Mouse (Mus musculus): ENCODE measurements around the gene Ciao1. TPM values are rescaled to one million over a fixed set of nuclear protein-coding genes. Genes with fewer than 3 reads are reported as not detected.

Gene Ciao1
- total and polyA plus RNA-seq, 3 experiments: 83.8 to 86.3 TPM; not detected in 1

DNA sequence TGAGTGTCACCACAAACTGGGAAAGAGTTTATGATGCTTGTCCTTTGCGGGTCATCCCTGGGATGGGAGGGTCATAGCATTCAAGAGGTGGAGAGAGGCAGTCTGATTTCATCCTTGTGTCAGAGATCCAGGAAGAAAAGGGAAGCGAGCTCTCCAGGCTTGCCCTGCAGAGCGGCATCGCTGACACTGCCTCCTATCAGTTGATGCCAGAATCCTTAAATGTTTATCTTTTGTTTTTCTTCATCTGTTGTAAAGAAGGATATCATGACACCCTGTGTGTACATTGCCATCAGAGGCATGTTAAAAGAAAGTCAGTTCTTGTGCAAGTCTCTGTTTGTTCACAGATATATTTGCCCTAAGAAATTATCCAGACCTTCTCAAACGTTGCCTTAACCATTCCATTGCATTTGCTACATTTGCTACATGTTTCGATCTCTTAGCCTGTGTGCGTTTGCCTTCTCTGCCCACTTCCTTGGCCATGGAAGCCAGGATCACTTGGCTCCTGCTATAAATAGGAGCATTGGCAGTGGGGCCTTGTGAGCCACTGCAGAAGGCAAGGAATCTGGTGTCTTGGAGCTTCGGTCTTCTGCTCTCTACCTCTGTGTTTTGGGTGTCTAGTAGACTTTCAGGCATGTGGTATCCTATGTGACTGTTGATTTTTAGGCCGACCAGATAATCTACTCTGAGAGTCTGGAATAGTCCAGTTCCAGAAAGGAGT lies 2.8 kb upstream of the Ciao1 start:
- H3K36me3 ChIP-seq (ENCODE audit: control insufficient read depth in 1 of 2, insufficient read depth in 2 of 2, low read length in 2 of 2): peaks cover 0 to 30% of the 10 kb centered on the region in 2 experiments; a peak in 2 of 4 replicates
- H3K4me3 ChIP-seq (ENCODE audit: control insufficient read depth in 1 of 2, insufficient read depth in 1 of 2, low read depth in 2 of 2, low read length in 2 of 2): no peak overlapping the region
- peak overlapping the region; percentile 16 for H3K9ac ChIP-seq (ENCODE audit: control insufficient read depth, low read depth, low read length, poor library complexity, severe bottlenecking)
- no peaks in the 10 kb centered on the region for H3K9me3 ChIP-seq (replicated peaks; ENCODE audit: insufficient read depth, low read length)
- no peaks in the 10 kb centered on the region for H3K27me3 ChIP-seq (ENCODE audit: control insufficient read depth in 1 of 2, insufficient read depth in 2 of 2, low read length in 2 of 2)
- peaks cover 22 to 26% of the 10 kb centered on the region in 2 experiments for H3K4me1 ChIP-seq (ENCODE audit: control insufficient read depth in 1 of 2, insufficient read depth in 2 of 2, low read length in 2 of 2)
- DNase-seq (ENCODE audit: low read depth, low spot score): peak; percentile 68
- H3K27ac ChIP-seq (ENCODE audit: control insufficient read depth, low read depth, low read length): peak overlapping the region; percentile 73
- peaks cover 22% of the 10 kb centered on the region for H3K79me2 ChIP-seq (ENCODE audit: control insufficient read depth, insufficient read depth, low read length, poor library complexity)
- peak; percentile 94 for TF ChIP-seq GATA1 (IDR thresholded peaks at IDR 0.05; ENCODE audit: low read depth, low read length)
- no peak for TF ChIP-seq MAX (IDR thresholded peaks at IDR 0.05; ENCODE audit: low read length)
- no peak for TF ChIP-seq CHD1 (IDR thresholded peaks at IDR 0.05; ENCODE audit: low read depth, low read length)
- TF ChIP-seq MEF2A (IDR thresholded peaks at IDR 0.05; ENCODE audit: extremely low read depth, insufficient replicate concordance, low read depth, low read length, poor library complexity, severe bottlenecking): no peak
- TF ChIP-seq POLR2AphosphoS2 (IDR thresholded peaks at IDR 0.05; ENCODE audit: low read length): no peak
- TF ChIP-seq CTCF (IDR thresholded peaks at IDR 0.05 in 2 of 3, conservative IDR thresholded peaks at IDR 0.05 in 1 of 3; ENCODE audit: control insufficient read depth in 1 of 3, insufficient read depth in 1 of 3, low read depth in 2 of 3, low read length in 3 of 3, poor library complexity in 1 of 3, severe bottlenecking in 1 of 3): no peak
- TF ChIP-seq MAFK (IDR thresholded peaks at IDR 0.05; ENCODE audit: borderline replicate concordance, low read depth, low read length): no peak
- no peak for TF ChIP-seq ZNF384 (IDR thresholded peaks at IDR 0.05; ENCODE audit: low read depth, low read length)
- no peak for TF ChIP-seq NRF1 (IDR thresholded peaks at IDR 0.05; ENCODE audit: insufficient read depth, low read depth, low read length, poor library complexity, severe bottlenecking)
- TF ChIP-seq KAT2A (conservative IDR thresholded peaks at IDR 0.05; ENCODE audit: low read depth, low read length): no peak
- TF ChIP-seq ZMIZ1 (IDR thresholded peaks at IDR 0.05; ENCODE audit: low read depth, low read length): no peak
- no peak for TF ChIP-seq SMC3 (IDR thresholded peaks at IDR 0.05; ENCODE audit: low read depth, low read length)
- no peak for TF ChIP-seq MYC (IDR thresholded peaks at IDR 0.05; ENCODE audit: low read depth, low read length)
- no peak for TF ChIP-seq GABPA (IDR thresholded peaks at IDR 0.05; ENCODE audit: low read depth, low read length)
- peak; percentile 88 for TF ChIP-seq TAL1 (IDR thresholded peaks at IDR 0.05; ENCODE audit: low read length)
- TF ChIP-seq SIN3A (IDR thresholded peaks at IDR 0.05; ENCODE audit: low read length): peak; percentile 79
- TF ChIP-seq MYB (IDR thresholded peaks at IDR 0.05; ENCODE audit: low read depth, low read length): no peak
- TF ChIP-seq USF2 (IDR thresholded peaks at IDR 0.05; ENCODE audit: borderline replicate concordance in 1 of 2, insufficient read depth in 1 of 2, low read depth in 1 of 2, low read length in 2 of 2): no peak
- TF ChIP-seq MXI1 (IDR thresholded peaks at IDR 0.05; ENCODE audit: low read depth, low read length): 0 out of 2 replicates have a peak, but pooled peaks have one; percentile 37
- peak; percentile 97 for TF ChIP-seq TCF12 (IDR thresholded peaks at IDR 0.05; ENCODE audit: low read depth, low read length)
- TF ChIP-seq ETS1 (IDR thresholded peaks at IDR 0.05; ENCODE audit: low read depth, low read length): peak; percentile 75
- no peak for TF ChIP-seq ELF1 (IDR thresholded peaks at IDR 0.05; ENCODE audit: low read depth, low read length)
- peak; percentile 89 to 91 for TF ChIP-seq EP300 (IDR thresholded peaks at IDR 0.05; ENCODE audit: low read depth in 1 of 2, low read length in 2 of 2)
- no peak for TF ChIP-seq RAD21 (IDR thresholded peaks at IDR 0.05; ENCODE audit: low read depth, low read length)
- no peak for TF ChIP-seq UBTF (IDR thresholded peaks at IDR 0.05; ENCODE audit: borderline replicate concordance, insufficient read depth, low read depth, low read length)
- no peak for TF ChIP-seq POLR2AphosphoS5 (IDR thresholded peaks at IDR 0.05; ENCODE audit: borderline replicate concordance, low read depth, low read length)
- TF ChIP-seq E2F4 (IDR thresholded peaks at IDR 0.05; ENCODE audit: borderline replicate concordance, low read depth, low read length): no peak
- no peak for TF ChIP-seq NELFE (IDR thresholded peaks at IDR 0.05; ENCODE audit: low read depth, low read length)
- no peak for TF ChIP-seq ZC3H11A (IDR thresholded peaks at IDR 0.05; ENCODE audit: low read depth, low read length)
- TF ChIP-seq TBP (IDR thresholded peaks at IDR 0.05; ENCODE audit: low read depth, low read length): peak; percentile 34; the same call in 1 of the 2 replicates
- no peak for TF ChIP-seq BHLHE40 (IDR thresholded peaks at IDR 0.05; ENCODE audit: borderline replicate concordance, low read depth, low read length)
- TF ChIP-seq RCOR1 (IDR thresholded peaks at IDR 0.05; ENCODE audit: low read depth, low read length): peak; percentile 88
- no peak for TF ChIP-seq USF1 (IDR thresholded peaks at IDR 0.05; ENCODE audit: low read depth, low read length)
- no peak for TF ChIP-seq POLR2A (IDR thresholded peaks at IDR 0.05; ENCODE audit: control insufficient read depth in 1 of 2, insufficient read depth in 1 of 2, low read depth in 1 of 2, low read length in 2 of 2, poor library complexity in 1 of 2)
- TF ChIP-seq ZKSCAN1 (IDR thresholded peaks at IDR 0.05; ENCODE audit: low read depth, low read length): no peak
- TF ChIP-seq CHD2 (IDR thresholded peaks at IDR 0.05; ENCODE audit: low read length): no peak
